Mouse (Mus musculus): ENCODE data around the gene Fdxr. TPM values are rescaled to one million over a fixed set of nuclear protein-coding genes. Genes with fewer than 3 reads are reported as not detected.

Gene Fdxr
- total and polyA plus RNA-seq, 2 experiments = 13.7 to 28.3 TPM

GRCm38 (mm10) chr11:115226811-115227491, 49.9 kb downstream of the Fdxr start:
- H3K27ac ChIP-seq (replicated peaks; ENCODE audit: insufficient read depth, low read depth, low read length) = no peak overlapping the region
- no peaks in the 10 kb centered on the region; the same call in 1 of the 2 replicates for H3K36me3 ChIP-seq (ENCODE audit: control insufficient read depth, insufficient read depth, low read length)
- TF ChIP-seq POLR2A (IDR thresholded peaks at IDR 0.05; ENCODE audit: extremely low read depth, insufficient read depth, low read length) (no peak), CTCF (IDR thresholded peaks at IDR 0.05; ENCODE audit: low read depth, low read length) (no peak)
- H3K79me2 ChIP-seq (ENCODE audit: control insufficient read depth, insufficient read depth, low read length) = no peaks in the 10 kb centered on the region; the same call in 1 of the 2 replicates
- no peak for DNase-seq (ENCODE audit: extremely low read depth, low read depth, low spot score)
- H3K4me3 ChIP-seq (ENCODE audit: insufficient read depth, low read depth, low read length) = no peak overlapping the region
- no peaks in the 10 kb centered on the region for H3K27me3 ChIP-seq (ENCODE audit: control insufficient read depth, insufficient read depth, low read length)
- H3K4me1 ChIP-seq (ENCODE audit: control insufficient read depth, insufficient read depth, low read length) = no peaks in the 10 kb centered on the region; the same call in 1 of the 2 replicates
- 72% methylated on average over 14 of the region's 14 CpGs for WGBS
- H3K9ac ChIP-seq (ENCODE audit: low read depth, low read length) = no peak overlapping the region

- Histone ChIP-seq H3K4me1 (ENCODE audit: control insufficient read depth, insufficient read depth, low read length) (no peaks in the 10 kb centered on the region; the same call in 1 of the 2 replicates), H3K27ac (replicated peaks; ENCODE audit: insufficient read depth, low read depth, low read length) (no peak overlapping the region), H3K79me2 (ENCODE audit: control insufficient read depth, insufficient read depth, low read length) (no peaks in the 10 kb centered on the region; the same call in 1 of the 2 replicates), H3K27me3 (ENCODE audit: control insufficient read depth, insufficient read depth, low read length) (no peaks in the 10 kb centered on the region), H3K9ac (ENCODE audit: low read depth, low read length) (no peak overlapping the region), H3K4me3 (ENCODE audit: insufficient read depth, low read depth, low read length) (no peak overlapping the region), H3K36me3 (ENCODE audit: control insufficient read depth, insufficient read depth, low read length) (no peaks in the 10 kb centered on the region; the same call in 1 of the 2 replicates)
- 85% methylated on average over 6 of the region's 6 CpGs for WGBS
- DNase-seq (ENCODE audit: extremely low read depth, low read depth, low spot score) = no peak
- TF ChIP-seq CTCF (IDR thresholded peaks at IDR 0.05; ENCODE audit: low read depth, low read length) = no peak
- no peak for TF ChIP-seq POLR2A (IDR thresholded peaks at IDR 0.05; ENCODE audit: extremely low read depth, insufficient read depth, low read length)
These were observed 51.5 kb downstream of the Fdxr start for GRCm38 (mm10) chr11:115225301-115225700.

GRCm38 (mm10) chr11:115224889-115225288, 52.0 kb downstream of the Fdxr start:
- peak; percentile 72 for TF ChIP-seq CTCF (IDR thresholded peaks at IDR 0.05; ENCODE audit: low read depth, low read length)
- no peak for TF ChIP-seq POLR2A (IDR thresholded peaks at IDR 0.05; ENCODE audit: extremely low read depth, insufficient read depth, low read length)
- H3K4me1 ChIP-seq (ENCODE audit: control insufficient read depth, insufficient read depth, low read length) = peaks cover 3% of the 10 kb centered on the region; the same call in 1 of the 2 replicates
- no peaks in the 10 kb centered on the region; the same call in 1 of the 2 replicates for H3K36me3 ChIP-seq (ENCODE audit: control insufficient read depth, insufficient read depth, low read length)
- H3K27ac ChIP-seq (replicated peaks; ENCODE audit: insufficient read depth, low read depth, low read length) = no peak overlapping the region
- H3K27me3 ChIP-seq (ENCODE audit: control insufficient read depth, insufficient read depth, low read length) = no peaks in the 10 kb centered on the region
- WGBS = 51% methylated on average over 8 of the region's 8 CpGs
- DNase-seq (ENCODE audit: extremely low read depth, low read depth, low spot score) = peak; percentile 18
- no peak overlapping the region for H3K9ac ChIP-seq (ENCODE audit: low read depth, low read length)
- no peak overlapping the region for H3K4me3 ChIP-seq (ENCODE audit: insufficient read depth, low read depth, low read length)
- no peaks in the 10 kb centered on the region; the same call in 1 of the 2 replicates for H3K79me2 ChIP-seq (ENCODE audit: control insufficient read depth, insufficient read depth, low read length)

- Histone ChIP-seq H3K27me3 (ENCODE audit: control insufficient read depth, insufficient read depth, low read length) (no peaks in the 10 kb centered on the region), H3K4me3 (ENCODE audit: insufficient read depth, low read depth, low read length) (no peak overlapping the region), H3K9ac (ENCODE audit: low read depth, low read length) (no peak overlapping the region), H3K36me3 (ENCODE audit: control insufficient read depth, insufficient read depth, low read length) (no peaks in the 10 kb centered on the region), H3K27ac (replicated peaks; ENCODE audit: insufficient read depth, low read depth, low read length) (no peak overlapping the region), H3K79me2 (ENCODE audit: control insufficient read depth, insufficient read depth, low read length) (no peaks in the 10 kb centered on the region; the same call in 1 of the 2 replicates), H3K4me1 (ENCODE audit: control insufficient read depth, insufficient read depth, low read length) (peaks cover 9% of the 10 kb centered on the region)
- no peak for TF ChIP-seq POLR2A (IDR thresholded peaks at IDR 0.05; ENCODE audit: extremely low read depth, insufficient read depth, low read length)
- TF ChIP-seq CTCF (IDR thresholded peaks at IDR 0.05; ENCODE audit: low read depth, low read length) = no peak
- WGBS = 72% methylated on average over 6 of the region's 6 CpGs
- no peak for DNase-seq (ENCODE audit: extremely low read depth, low read depth, low spot score)
These were observed 53.0 kb downstream of the Fdxr start for GRCm38 (mm10) chr11:115223877-115224276.

GRCm38 (mm10) chr11:115223451-115223850, 53.4 kb downstream of the Fdxr start:
- Histone ChIP-seq H3K9ac (ENCODE audit: low read depth, low read length) (no peak overlapping the region), H3K36me3 (ENCODE audit: control insufficient read depth, insufficient read depth, low read length) (no peaks in the 10 kb centered on the region), H3K79me2 (ENCODE audit: control insufficient read depth, insufficient read depth, low read length) (no peaks in the 10 kb centered on the region; the same call in 1 of the 2 replicates), H3K27me3 (ENCODE audit: control insufficient read depth, insufficient read depth, low read length) (no peaks in the 10 kb centered on the region), H3K4me1 (ENCODE audit: control insufficient read depth, insufficient read depth, low read length) (peaks cover 13% of the 10 kb centered on the region), H3K27ac (replicated peaks; ENCODE audit: insufficient read depth, low read depth, low read length) (no peak overlapping the region), H3K4me3 (ENCODE audit: insufficient read depth, low read depth, low read length) (no peak overlapping the region)
- TF ChIP-seq CTCF (IDR thresholded peaks at IDR 0.05; ENCODE audit: low read depth, low read length) = no peak
- no peak for TF ChIP-seq POLR2A (IDR thresholded peaks at IDR 0.05; ENCODE audit: extremely low read depth, insufficient read depth, low read length)
- WGBS = 90% methylated on average over 11 of the region's 11 CpGs
- no peak for DNase-seq (ENCODE audit: extremely low read depth, low read depth, low spot score)

- TF ChIP-seq POLR2A (IDR thresholded peaks at IDR 0.05; ENCODE audit: extremely low read depth, insufficient read depth, low read length) = no peak
- no peak for TF ChIP-seq CTCF (IDR thresholded peaks at IDR 0.05; ENCODE audit: low read depth, low read length)
- Histone ChIP-seq H3K27ac (replicated peaks; ENCODE audit: insufficient read depth, low read depth, low read length) (no peak overlapping the region), H3K9ac (ENCODE audit: low read depth, low read length) (no peak overlapping the region), H3K4me3 (ENCODE audit: insufficient read depth, low read depth, low read length) (no peak overlapping the region), H3K36me3 (ENCODE audit: control insufficient read depth, insufficient read depth, low read length) (no peaks in the 10 kb centered on the region), H3K27me3 (ENCODE audit: control insufficient read depth, insufficient read depth, low read length) (no peaks in the 10 kb centered on the region), H3K4me1 (ENCODE audit: control insufficient read depth, insufficient read depth, low read length) (peaks cover 16% of the 10 kb centered on the region), H3K79me2 (ENCODE audit: control insufficient read depth, insufficient read depth, low read length) (no peaks in the 10 kb centered on the region; the same call in 1 of the 2 replicates)
- no peak for DNase-seq (ENCODE audit: extremely low read depth, low read depth, low spot score)
- 71% methylated on average over 5 of the region's 5 CpGs for WGBS
These were observed 54.3 kb downstream of the Fdxr start for GRCm38 (mm10) chr11:115222570-115222969.

All from liver, adult 2 months (tissue).